Mouse (Mus musculus) layer of hippocampus, postnatal 14 days (tissue): ENCODE results near the gene Ttc4. TPM values are rescaled to one million over a fixed set of nuclear protein-coding genes. Genes with fewer than 3 reads are reported as not detected.

Source experiments
- DNase-seq, 2 experiments: peaks; one replicate each; pipeline ENCODE4 v3.0.0; 2021 to 2022; ENCODE audit warnings: low spot score in 2 of 2, mixed read lengths in 1 of 2
- total RNA-seq, 2 experiments: library from RNA; stranded (reverse); gene quantifications; 2 replicates each; pipeline ENCODE4 v1.2.3; 2021

Ttc4 gene
- total RNA-seq, 2 experiments from 2014 or later, result 38.7 to 41.3 TPM

GRCm38 (mm10) chr4:106652546-106652945 lies 26.2 kb downstream of the Ttc4 start:
- no peak for DNase-seq

- peak; percentile 95 to 98 for DNase-seq
These were observed 27.8 kb downstream of the Ttc4 start, which contains the start of gene Pars2 for GRCm38 (mm10) chr4:106650833-106651527. TSS of gene Pars2 (plus strand) at chr4:106651069.

- no peak for DNase-seq
These were observed 31.6 kb downstream of the Ttc4 start for GRCm38 (mm10) chr4:106647137-106647536.

GRCm38 (mm10) chr4:106645797-106646196 lies 32.9 kb downstream of the Ttc4 start:
- DNase-seq, result no peak

- no peak for DNase-seq
These were observed 34.5 kb downstream of the Ttc4 start for GRCm38 (mm10) chr4:106644218-106644610.

GRCm38 (mm10) chr4:106643483-106644217 lies 35.1 kb downstream of the Ttc4 start:
- DNase-seq, result no peak

GRCm38 (mm10) chr4:106634086-106634479 lies 44.7 kb downstream of the Ttc4 start:
- no peak for DNase-seq

- peak in 1 of 2 experiments; percentile 49 for DNase-seq
These were observed 45.3 kb downstream of the Ttc4 start for GRCm38 (mm10) chr4:106633281-106634085.

- DNase-seq, result no peak
These were observed 46.4 kb downstream of the Ttc4 start for GRCm38 (mm10) chr4:106632313-106632712.

- DNase-seq, result peak; percentile 94 to 95
These were observed 48.2 kb downstream of the Ttc4 start for GRCm38 (mm10) chr4:106630333-106631220.

- DNase-seq, result no peak
These were observed 49.4 kb downstream of the Ttc4 start for GRCm38 (mm10) chr4:106629374-106629773.

- DNase-seq, result no peak
These were observed 49.9 kb downstream of the Ttc4 start for GRCm38 (mm10) chr4:106628650-106629360.

GRCm38 (mm10) chr4:106627809-106628208 lies 50.9 kb downstream of the Ttc4 start:
- DNase-seq, result no peak

- DNase-seq, result no peak
These were observed 54.5 kb downstream of the Ttc4 start for GRCm38 (mm10) chr4:106624271-106624670.

- DNase-seq, result no peak
These were observed 56.0 kb downstream of the Ttc4 start for GRCm38 (mm10) chr4:106622712-106623111.

GRCm38 (mm10) chr4:106622030-106622493 lies 56.7 kb downstream of the Ttc4 start, which contains the start of gene Ttc22:
TSS of gene Ttc22 (plus strand) at chr4:106622432.
- DNase-seq, result no peak

GRCm38 (mm10) chr4:106621428-106621827 lies 57.3 kb downstream of the Ttc4 start:
- DNase-seq, result no peak

- no peak for DNase-seq
These were observed 59.8 kb downstream of the Ttc4 start for GRCm38 (mm10) chr4:106618898-106619297.

GRCm38 (mm10) chr4:106617056-106617455 lies 61.7 kb downstream of the Ttc4 start, which contains the start of gene Lexm:
TSS of gene Lexm (minus strand) at chr4:106617241.
- no peak for DNase-seq

- no peak for DNase-seq
These were observed 63.1 kb downstream of the Ttc4 start for GRCm38 (mm10) chr4:106615637-106616036.
